Mouse (Mus musculus): ENCODE measurements at regions not wholly inside any gene's neighbourhood (a gene's known extent, or its start where the extent isn't known, plus 50 kb on each side); places are given as distances from the start of the nearest gene placed in this dataset.
A peak's percentile ranks its signal among the peaks of the same experiment; 100 is the strongest.

DNA sequence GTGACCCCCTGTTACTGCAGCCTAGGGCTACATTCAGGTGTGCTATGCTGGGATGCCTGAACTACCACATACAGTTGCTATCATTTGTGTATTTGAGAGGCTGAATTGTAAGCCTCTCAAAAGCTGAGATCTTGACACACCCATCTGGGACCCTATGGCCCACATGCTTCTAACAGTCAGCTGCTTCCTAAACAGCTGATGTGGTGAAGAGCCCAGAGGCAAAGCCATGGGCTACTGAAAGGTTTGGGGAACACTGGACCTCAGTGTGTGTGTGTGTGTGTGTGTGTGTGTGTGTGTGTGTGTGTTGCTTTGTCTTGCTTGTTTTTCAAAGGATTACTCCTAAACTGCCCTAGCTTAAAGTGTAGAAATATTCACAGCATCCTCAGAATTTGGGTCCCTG, 75.0 kb downstream of the Lbh start:
- H3K9me3 ChIP-seq (replicated peaks; ENCODE audit: control insufficient read depth, low read length): no peaks in the 10 kb centered on the region
- no peak for ATAC-seq (replicated peaks; ENCODE audit: insufficient number of reproducible peaks, low FRiP score, low TSS enrichment)
- H3K9ac ChIP-seq (ENCODE audit: low read depth, low read length): no peak overlapping the region
- H3K4me2 ChIP-seq: no peak overlapping the region
- no peaks in the 10 kb centered on the region for H3K27me3 ChIP-seq (ENCODE audit: control insufficient read depth, insufficient read depth, low read length)
- no peak overlapping the region for H3K27ac ChIP-seq (ENCODE audit: low read depth, low read length)
- H3K4me3 ChIP-seq (ENCODE audit: low read depth, low read length): no peak overlapping the region
- no peaks in the 10 kb centered on the region for H3K36me3 ChIP-seq (ENCODE audit: control insufficient read depth, insufficient read depth, low read length)
- peaks cover 26% of the 10 kb centered on the region for H3K4me1 ChIP-seq (ENCODE audit: control insufficient read depth, insufficient read depth, low read length)

DNA sequence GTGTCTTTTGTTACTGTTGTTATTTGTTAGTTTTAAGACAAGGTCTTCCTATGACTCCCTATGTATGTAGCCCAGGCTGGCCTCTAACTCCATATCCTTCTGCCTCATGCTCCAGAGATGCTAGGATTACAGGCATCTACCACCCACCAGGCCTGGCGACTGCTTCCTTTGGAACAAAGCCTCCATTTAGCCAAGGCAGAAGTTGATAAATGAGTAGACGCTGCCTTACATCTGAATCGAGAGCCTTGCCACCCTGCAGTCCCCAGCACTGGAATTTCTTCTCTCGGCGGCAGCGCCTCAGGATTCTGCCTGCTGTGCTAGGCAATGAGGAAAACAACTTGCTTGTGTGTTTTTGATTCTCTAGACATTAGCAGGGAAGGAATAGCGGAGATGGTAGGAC, 75.5 kb downstream of the Lbh start:
- Histone ChIP-seq H3K4me1 (ENCODE audit: control insufficient read depth, insufficient read depth, low read length) (peaks cover 30% of the 10 kb centered on the region), H3K9me3 (replicated peaks; ENCODE audit: control insufficient read depth, low read length) (no peaks in the 10 kb centered on the region), H3K27ac (ENCODE audit: low read depth, low read length) (no peak overlapping the region), H3K4me2 (no peak overlapping the region), H3K9ac (ENCODE audit: low read depth, low read length) (0 out of 2 replicates have a peak overlapping the region, but pooled peaks have one; percentile 16), H3K4me3 (ENCODE audit: low read depth, low read length) (no peak overlapping the region), H3K27me3 (ENCODE audit: control insufficient read depth, insufficient read depth, low read length) (no peaks in the 10 kb centered on the region), H3K36me3 (ENCODE audit: control insufficient read depth, insufficient read depth, low read length) (no peaks in the 10 kb centered on the region)
- 45% methylated on average over 7 of the region's 7 CpGs for WGBS (ENCODE audit: insufficient replicate concordance)
- no peak for ATAC-seq (replicated peaks; ENCODE audit: insufficient number of reproducible peaks, low FRiP score, low TSS enrichment)

DNA sequence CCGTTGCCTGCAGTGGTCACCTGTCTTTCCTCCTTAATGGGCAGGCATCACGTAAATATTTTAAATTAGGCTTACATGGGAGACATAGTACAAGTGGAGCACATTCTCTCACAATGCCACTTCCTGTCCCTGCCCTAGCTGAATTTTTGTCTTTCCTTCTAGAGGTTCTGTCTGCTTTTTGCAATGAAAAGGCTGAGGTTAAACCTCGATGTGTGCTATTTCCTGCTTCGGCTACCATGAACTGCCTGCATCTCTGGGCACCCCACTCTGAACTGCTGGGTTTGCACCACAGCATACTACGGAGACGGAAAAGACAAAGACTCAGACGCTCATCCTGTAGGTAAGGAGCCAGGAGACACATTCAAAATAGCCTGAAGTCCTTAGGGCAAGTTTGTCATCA, 78.4 kb downstream of the Lbh start:
- H3K4me3 ChIP-seq (ENCODE audit: low read depth, low read length): no peak overlapping the region
- H3K9me3 ChIP-seq (replicated peaks; ENCODE audit: control insufficient read depth, low read length): no peaks in the 10 kb centered on the region
- peaks cover 30% of the 10 kb centered on the region for H3K4me1 ChIP-seq (ENCODE audit: control insufficient read depth, insufficient read depth, low read length)
- H3K4me2 ChIP-seq: no peak overlapping the region
- H3K36me3 ChIP-seq (ENCODE audit: control insufficient read depth, insufficient read depth, low read length): no peaks in the 10 kb centered on the region
- H3K9ac ChIP-seq (ENCODE audit: low read depth, low read length): 0 out of 2 replicates have a peak overlapping the region, but pooled peaks have one; percentile 52
- H3K27ac ChIP-seq (ENCODE audit: low read depth, low read length): peak overlapping the region; percentile 94
- no peaks in the 10 kb centered on the region for H3K27me3 ChIP-seq (ENCODE audit: control insufficient read depth, insufficient read depth, low read length)
- no peak for ATAC-seq (replicated peaks; ENCODE audit: insufficient number of reproducible peaks, low FRiP score, low TSS enrichment)
- 65% methylated on average over 7 of the region's 7 CpGs for WGBS (ENCODE audit: insufficient replicate concordance)

GRCm38 (mm10) chr17:72997301-72997921, 79.3 kb downstream of the Lbh start:
- WGBS (ENCODE audit: insufficient replicate concordance): 12% methylated on average over 5 of the region's 5 CpGs
- peak; percentile 55; the same call in 1 of the 2 replicates for ATAC-seq (replicated peaks; ENCODE audit: insufficient number of reproducible peaks, low FRiP score, low TSS enrichment)
- Histone ChIP-seq H3K4me2 (no peak overlapping the region), H3K9me3 (replicated peaks; ENCODE audit: control insufficient read depth, low read length) (no peaks in the 10 kb centered on the region), H3K9ac (ENCODE audit: low read depth, low read length) (peak overlapping the region; percentile 52; the same call in 1 of the 2 replicates), H3K27me3 (ENCODE audit: control insufficient read depth, insufficient read depth, low read length) (no peaks in the 10 kb centered on the region), H3K36me3 (ENCODE audit: control insufficient read depth, insufficient read depth, low read length) (no peaks in the 10 kb centered on the region), H3K4me3 (ENCODE audit: low read depth, low read length) (no peak overlapping the region), H3K4me1 (ENCODE audit: control insufficient read depth, insufficient read depth, low read length) (peaks cover 30% of the 10 kb centered on the region), H3K27ac (ENCODE audit: low read depth, low read length) (peak overlapping the region; percentile 94)

DNA sequence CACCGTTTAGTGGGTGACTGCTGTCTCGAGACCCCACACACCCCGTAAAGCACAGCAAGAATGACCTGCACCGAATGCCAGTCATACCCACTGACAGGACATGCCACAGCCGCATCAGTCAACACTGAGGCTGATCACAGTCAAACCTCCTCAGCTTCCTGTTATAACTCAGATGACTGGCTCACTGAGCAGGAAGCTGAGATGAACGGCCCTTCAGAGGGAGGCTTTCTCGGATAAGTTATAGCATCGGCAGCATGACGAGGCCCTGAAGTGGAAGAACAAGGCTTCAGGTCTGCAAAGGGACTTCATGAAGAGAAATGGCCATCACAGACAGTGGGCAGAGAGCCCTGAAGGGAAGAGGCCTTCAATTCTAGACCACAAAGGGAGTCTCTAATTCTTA, 87.0 kb downstream of the Lbh start:
- ATAC-seq (replicated peaks; ENCODE audit: insufficient number of reproducible peaks, low FRiP score, low TSS enrichment): no peak
- H3K9me3 ChIP-seq (replicated peaks; ENCODE audit: control insufficient read depth, low read length): no peaks in the 10 kb centered on the region
- no peak overlapping the region for H3K4me2 ChIP-seq
- H3K36me3 ChIP-seq (ENCODE audit: control insufficient read depth, insufficient read depth, low read length): no peaks in the 10 kb centered on the region
- H3K27ac ChIP-seq (ENCODE audit: low read depth, low read length): no peak overlapping the region
- H3K4me1 ChIP-seq (ENCODE audit: control insufficient read depth, insufficient read depth, low read length): peaks cover 14% of the 10 kb centered on the region
- 55% methylated on average over 9 of the region's 9 CpGs for WGBS (ENCODE audit: insufficient replicate concordance)
- no peaks in the 10 kb centered on the region for H3K27me3 ChIP-seq (ENCODE audit: control insufficient read depth, insufficient read depth, low read length)
- H3K4me3 ChIP-seq (ENCODE audit: low read depth, low read length): no peak overlapping the region
- no peak overlapping the region for H3K9ac ChIP-seq (ENCODE audit: low read depth, low read length)

DNA sequence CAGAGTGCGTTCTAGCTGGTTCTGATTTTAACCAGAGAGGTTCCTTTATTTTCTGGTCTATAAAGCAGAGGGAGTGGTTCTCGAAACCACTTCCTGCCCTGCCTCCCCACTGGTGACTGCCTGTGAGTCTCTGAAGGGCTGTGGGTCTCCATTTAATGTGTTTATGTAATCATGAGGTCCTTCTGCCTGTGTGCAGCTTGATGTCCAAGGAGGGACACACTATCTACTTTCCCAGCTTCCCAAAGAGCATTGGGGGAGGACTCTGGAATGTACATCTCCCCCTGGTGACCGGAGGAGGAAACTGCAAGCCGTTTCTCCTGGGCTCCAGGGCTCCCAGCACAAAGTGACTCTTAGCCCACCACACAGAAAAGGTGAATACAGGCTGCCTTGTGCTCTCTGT, 90.8 kb downstream of the Lbh start:
- no peaks in the 10 kb centered on the region for H3K9me3 ChIP-seq (replicated peaks; ENCODE audit: control insufficient read depth, low read length)
- H3K27me3 ChIP-seq (ENCODE audit: control insufficient read depth, insufficient read depth, low read length): no peaks in the 10 kb centered on the region
- ATAC-seq (replicated peaks; ENCODE audit: insufficient number of reproducible peaks, low FRiP score, low TSS enrichment): no peak
- H3K4me1 ChIP-seq (ENCODE audit: control insufficient read depth, insufficient read depth, low read length): peaks cover 33% of the 10 kb centered on the region
- no peaks in the 10 kb centered on the region for H3K36me3 ChIP-seq (ENCODE audit: control insufficient read depth, insufficient read depth, low read length)
- WGBS (ENCODE audit: insufficient replicate concordance): 54% methylated on average over 4 of the region's 4 CpGs
- H3K27ac ChIP-seq (ENCODE audit: low read depth, low read length): no peak overlapping the region
- no peak overlapping the region for H3K4me2 ChIP-seq
- H3K4me3 ChIP-seq (ENCODE audit: low read depth, low read length): no peak overlapping the region
- no peak overlapping the region for H3K9ac ChIP-seq (ENCODE audit: low read depth, low read length)

DNA sequence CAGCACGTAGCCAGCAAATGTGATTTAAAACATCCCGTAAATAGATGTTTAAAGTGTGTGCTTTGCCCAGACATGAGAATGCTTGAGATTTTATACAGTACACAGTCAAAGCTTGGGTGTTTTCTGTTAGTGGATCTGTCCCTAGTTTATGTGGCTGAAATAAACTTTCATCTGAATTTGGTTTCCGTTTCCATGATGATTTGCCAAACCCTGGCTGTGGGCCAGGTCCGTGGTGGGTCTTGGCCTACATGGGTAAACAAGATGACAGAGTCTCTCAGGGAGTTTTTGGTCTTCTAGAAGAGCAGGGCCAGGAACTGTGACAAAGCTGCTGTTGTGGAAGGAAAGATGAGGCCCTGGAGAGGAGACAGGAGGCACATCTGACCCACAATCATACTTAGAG, 91.9 kb downstream of the Lbh start:
- no peaks in the 10 kb centered on the region for H3K9me3 ChIP-seq (replicated peaks; ENCODE audit: control insufficient read depth, low read length)
- no peak for ATAC-seq (replicated peaks; ENCODE audit: insufficient number of reproducible peaks, low FRiP score, low TSS enrichment)
- H3K27me3 ChIP-seq (ENCODE audit: control insufficient read depth, insufficient read depth, low read length): no peaks in the 10 kb centered on the region
- no peak overlapping the region for H3K4me2 ChIP-seq
- H3K9ac ChIP-seq (ENCODE audit: low read depth, low read length): no peak overlapping the region
- H3K4me3 ChIP-seq (ENCODE audit: low read depth, low read length): no peak overlapping the region
- 82% methylated on average over 4 of the region's 4 CpGs for WGBS (ENCODE audit: insufficient replicate concordance)
- H3K36me3 ChIP-seq (ENCODE audit: control insufficient read depth, insufficient read depth, low read length): no peaks in the 10 kb centered on the region
- H3K4me1 ChIP-seq (ENCODE audit: control insufficient read depth, insufficient read depth, low read length): peaks cover 40% of the 10 kb centered on the region
- no peak overlapping the region for H3K27ac ChIP-seq (ENCODE audit: low read depth, low read length)

- no peaks in the 10 kb centered on the region for H3K27me3 ChIP-seq (ENCODE audit: control insufficient read depth, insufficient read depth, low read length)
- 0 out of 2 replicates have a peak overlapping the region, but pooled peaks have one; percentile 5 for H3K9ac ChIP-seq (ENCODE audit: low read depth, low read length)
- ATAC-seq (replicated peaks; ENCODE audit: insufficient number of reproducible peaks, low FRiP score, low TSS enrichment): no peak
- no peaks in the 10 kb centered on the region for H3K9me3 ChIP-seq (replicated peaks; ENCODE audit: control insufficient read depth, low read length)
- no peaks in the 10 kb centered on the region for H3K36me3 ChIP-seq (ENCODE audit: control insufficient read depth, insufficient read depth, low read length)
- H3K4me3 ChIP-seq (ENCODE audit: low read depth, low read length): no peak overlapping the region
- no peak overlapping the region for H3K4me2 ChIP-seq
- peaks cover 32% of the 10 kb centered on the region for H3K4me1 ChIP-seq (ENCODE audit: control insufficient read depth, insufficient read depth, low read length)
- H3K27ac ChIP-seq (ENCODE audit: low read depth, low read length): no peak overlapping the region
- WGBS (ENCODE audit: insufficient replicate concordance): 49% methylated on average over 6 of the region's 6 CpGs
Measured at GRCm38 (mm10) chr17:73012356-73012755, 94.3 kb downstream of the Lbh start.

- Histone ChIP-seq H3K4me3 (ENCODE audit: low read depth, low read length) (no peak overlapping the region), H3K9me3 (replicated peaks; ENCODE audit: control insufficient read depth, low read length) (no peaks in the 10 kb centered on the region), H3K27ac (ENCODE audit: low read depth, low read length) (0 out of 2 replicates have a peak overlapping the region, but pooled peaks have one; percentile 42), H3K9ac (ENCODE audit: low read depth, low read length) (no peak overlapping the region), H3K36me3 (ENCODE audit: control insufficient read depth, insufficient read depth, low read length) (no peaks in the 10 kb centered on the region), H3K4me2 (no peak overlapping the region), H3K27me3 (ENCODE audit: control insufficient read depth, insufficient read depth, low read length) (no peaks in the 10 kb centered on the region), H3K4me1 (ENCODE audit: control insufficient read depth, insufficient read depth, low read length) (peaks cover 32% of the 10 kb centered on the region)
- 47% methylated on average over 5 of the region's 5 CpGs for WGBS (ENCODE audit: insufficient replicate concordance)
- ATAC-seq (replicated peaks; ENCODE audit: insufficient number of reproducible peaks, low FRiP score, low TSS enrichment): no peak
Measured at GRCm38 (mm10) chr17:73012954-73013353, 94.8 kb upstream of the Lclat1 start.
